Mouse (Mus musculus) liver, embryonic 11.5 days (tissue): ENCODE measurements around the gene Rad50. TPM values are rescaled to one million over a fixed set of nuclear protein-coding genes. Genes with fewer than 3 reads are reported as not detected.

Experiments used
- ATAC-seq: fragments of 200-750 bp; cut with Nextera tagmentation; replicated peaks from 2 replicates; pipeline ENCODE4 v1.8.0; 2017; ENCODE audit warnings: moderate number of reproducible peaks, mild to moderate bottlenecking, moderate TSS enrichment, moderate library complexity; ENCODE audit not compliant: low FRiP score
- DNase-seq: peaks from one replicate; pipeline ENCODE4 v3.0.0-alpha.2; 2017; ENCODE audit warnings: low spot score
- H3K27ac ChIP-seq: fragments of 300-500 bp; sonication (generic); 2 replicates; pipeline ENCODE4 v1.5.1; 2014; ENCODE audit warnings: mild to moderate bottlenecking, low read depth, low read length, control low read depth
- H3K27me3 ChIP-seq: fragments of 300-500 bp; sonication (generic); replicated peaks from 2 replicates; pipeline ENCODE4 v1.6.1; 2014; ENCODE audit warnings: low read length, mixed read lengths; ENCODE audit not compliant: control insufficient read depth, insufficient read depth
- H3K36me3 ChIP-seq: fragments of 300-500 bp; sonication (generic); 2 replicates; pipeline ENCODE4 v1.6.1; 2014; ENCODE audit warnings: mild to moderate bottlenecking, low read length, moderate library complexity, mixed read lengths; ENCODE audit not compliant: control insufficient read depth, insufficient read depth
- H3K4me1 ChIP-seq: fragments of 300-500 bp; sonication (generic); replicated peaks from 2 replicates; pipeline ENCODE4 v1.6.1; 2014; ENCODE audit warnings: low read length, mixed read lengths; ENCODE audit not compliant: control insufficient read depth, insufficient read depth
- H3K4me2 ChIP-seq: fragments of 300-500 bp; sonication (generic); 2 replicates; pipeline ENCODE4 v1.6.1; 2014; ENCODE audit warnings: mild to moderate bottlenecking, control low read depth, moderate library complexity
- H3K4me3 ChIP-seq: fragments of 300-500 bp; sonication (generic); 2 replicates; pipeline ENCODE4 v1.5.1; 2014; ENCODE audit warnings: low read depth, low read length, control low read depth
- H3K9ac ChIP-seq: fragments of 300-500 bp; sonication (generic); 2 replicates; pipeline ENCODE4 v1.6.1; 2014; ENCODE audit warnings: low read depth, low read length, control low read depth
- H3K9me3 ChIP-seq: fragments of 300-500 bp; sonication (generic); 2 replicates; pipeline ENCODE4 v1.6.1; 2016; ENCODE audit warnings: low read length, inconsistent platforms, mixed read lengths; ENCODE audit not compliant: control insufficient read depth
- WGBS: fragments of 180-500 bp; shearing (Covaris S2); extraction: QIAGEN DNeasy Blood & Tissue Kit; methylation state at CpG from one replicate; pipeline ENCODE4 v1.1.7; 2014; 5-methylcytosine and 5-hydroxymethylcytosine counted together
- polyA plus RNA-seq: library from polyadenylated mRNA; unstranded; fragments of >200 nt; fragmentation: Nextera tagmentation; extraction: Ambion mirVana; gene quantifications from 2 replicates; pipeline ENCODE4 v1.2.1, GENCODE M21; 2014

The Rad50 gene
- polyA plus RNA-seq, 1 experiment from 2014 or later: 36.4 TPM

DNA sequence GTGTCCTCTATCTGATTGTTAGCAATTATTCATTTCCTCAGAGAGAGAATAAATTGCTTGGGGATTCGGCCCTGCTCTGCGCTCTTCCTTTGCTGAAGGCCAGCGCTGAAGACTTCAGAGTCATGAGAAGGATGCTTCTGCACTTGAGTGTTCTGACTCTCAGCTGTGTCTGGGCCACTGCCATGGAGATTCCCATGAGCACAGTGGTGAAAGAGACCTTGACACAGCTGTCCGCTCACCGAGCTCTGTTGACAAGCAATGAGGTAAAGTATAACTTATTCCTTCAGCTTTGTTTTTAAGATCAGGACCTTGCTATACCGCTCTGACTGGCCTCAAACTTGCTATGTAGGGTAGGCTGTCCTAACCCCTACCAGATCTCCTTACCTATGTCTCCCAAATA lies 13.6 kb upstream of the Rad50 start, which contains the start of gene Il5:
Il5 (plus strand) TSS at position 80 of the 400 bp plus-strand sequence.
- DNase-seq (no peak), ATAC-seq (no peak)
- no peaks in the 10 kb centered on the region for H3K9me3 ChIP-seq
- H3K4me1 ChIP-seq: no peaks in the 10 kb centered on the region
- no peaks in the 10 kb centered on the region for H3K27me3 ChIP-seq
- no peaks in the 10 kb centered on the region for H3K36me3 ChIP-seq
- no peak within 1 kb of the TSS for H3K4me3 ChIP-seq
- WGBS: 83% methylated on average over 6 of the region's 6 CpGs
- H3K4me2 ChIP-seq: no peak within 1 kb of the TSS
- H3K9ac ChIP-seq: no peak within 1 kb of the TSS
- no peak within 1 kb of the TSS for H3K27ac ChIP-seq

GRCm38 (mm10) chr11:53719701-53720100 lies 12.6 kb upstream of the Rad50 start:
- peaks cover 3% of the 10 kb centered on the region; the same call in 1 of the 2 replicates for H3K27me3 ChIP-seq
- 63% methylated on average over 1 of the region's 1 CpGs for WGBS
- no peak overlapping the region for H3K4me3 ChIP-seq
- ATAC-seq (no peak), DNase-seq (no peak)
- no peaks in the 10 kb centered on the region for H3K36me3 ChIP-seq
- no peak overlapping the region for H3K9ac ChIP-seq
- H3K27ac ChIP-seq: no peak overlapping the region
- H3K4me1 ChIP-seq: no peaks in the 10 kb centered on the region
- no peak overlapping the region for H3K4me2 ChIP-seq
- H3K9me3 ChIP-seq: no peaks in the 10 kb centered on the region

- Histone ChIP-seq H3K36me3 (peaks cover 2% of the 10 kb centered on the region; the same call in 1 of the 2 replicates), H3K27ac (peak overlapping the region; percentile 76), H3K4me2 (peak overlapping the region; percentile 76), H3K9ac (peak overlapping the region; percentile 80), H3K27me3 (no peaks in the 10 kb centered on the region), H3K4me3 (peak overlapping the region; percentile 87), H3K9me3 (no peaks in the 10 kb centered on the region), H3K4me1 (no peaks in the 10 kb centered on the region; the same call in 1 of the 2 replicates)
- ATAC-seq (no peak), DNase-seq (no peak)
- WGBS: 73% methylated on average over 3 of the region's 3 CpGs
Observed at GRCm38 (mm10) chr11:53707718-53708009, 545 bp upstream of the Rad50 start.

DNA sequence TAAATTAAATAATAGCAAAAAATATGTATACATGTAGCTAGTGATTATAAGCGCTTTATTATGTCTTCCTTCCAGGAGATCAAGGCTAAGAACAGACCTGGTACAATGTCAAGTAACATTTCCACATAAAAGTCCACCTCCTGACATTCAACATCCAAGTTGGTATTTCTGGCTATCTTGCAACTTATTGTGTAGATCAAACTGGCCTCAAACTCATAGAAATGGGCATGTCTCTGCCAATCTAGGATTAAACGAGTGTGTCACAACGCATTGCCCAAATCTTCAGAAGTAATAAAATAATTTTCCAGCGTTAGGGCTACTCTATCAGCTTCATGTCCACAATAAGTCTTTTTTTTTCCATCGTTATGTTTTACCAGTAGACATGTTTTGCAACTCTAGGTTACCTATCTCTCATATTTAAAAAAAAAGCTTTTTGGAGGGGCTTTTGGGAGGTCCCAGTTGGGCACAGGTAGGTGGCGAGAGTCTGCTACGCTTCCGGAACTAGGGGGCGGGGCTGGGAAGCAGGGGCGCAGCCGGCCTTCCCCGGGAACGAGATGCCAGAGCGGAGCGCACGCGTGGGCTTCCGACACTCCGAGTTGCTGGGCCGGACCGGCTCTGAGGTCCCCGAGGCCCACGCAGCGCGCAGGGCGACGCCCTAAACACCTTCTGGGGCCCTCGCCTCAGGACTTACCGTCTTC lies 734 bp downstream of the Rad50 start:
- DNase-seq: peak; percentile 69
- ATAC-seq: peak; percentile 68
- Histone ChIP-seq H3K27me3 (no peaks in the 10 kb centered on the region), H3K4me2 (peak overlapping the region; percentile 76), H3K36me3 (peaks cover 2% of the 10 kb centered on the region; the same call in 1 of the 2 replicates), H3K27ac (peak overlapping the region; percentile 76), H3K9me3 (no peaks in the 10 kb centered on the region), H3K9ac (peak overlapping the region; percentile 80), H3K4me1 (no peaks in the 10 kb centered on the region; the same call in 1 of the 2 replicates), H3K4me3 (peak overlapping the region; percentile 87)
- 6% methylated on average over 29 of the region's 29 CpGs for WGBS

GRCm38 (mm10) chr11:53699351-53699750 lies 7.8 kb downstream of the Rad50 start:
- Histone ChIP-seq H3K36me3 (peaks cover 28% of the 10 kb centered on the region), H3K4me2 (no peak overlapping the region), H3K4me3 (no peak overlapping the region), H3K27ac (no peak overlapping the region), H3K9me3 (no peaks in the 10 kb centered on the region), H3K9ac (no peak overlapping the region), H3K4me1 (no peaks in the 10 kb centered on the region), H3K27me3 (no peaks in the 10 kb centered on the region)
- DNase-seq (no peak), ATAC-seq (no peak)
- 89% methylated on average over 4 of the region's 4 CpGs for WGBS

DNA sequence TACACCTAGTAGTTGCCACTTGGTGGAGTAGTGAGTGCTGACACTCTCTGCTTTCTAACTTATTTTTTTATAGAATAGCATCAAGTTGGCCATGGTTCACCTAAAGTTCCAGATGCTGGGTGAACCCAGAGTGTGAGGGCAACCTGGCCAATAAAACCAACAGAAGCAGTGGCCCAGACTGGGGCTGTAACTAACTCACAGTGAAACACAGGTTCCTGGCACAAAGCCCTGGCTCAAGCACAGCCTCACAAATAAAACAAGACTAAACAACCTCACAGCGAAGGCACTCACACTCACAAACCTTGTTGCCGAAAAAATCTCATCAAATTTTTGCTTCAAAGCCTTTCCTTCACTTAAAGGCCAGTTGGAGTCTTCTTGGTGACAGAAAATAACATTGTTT lies 8.6 kb downstream of the Rad50 start:
- H3K27me3 ChIP-seq: no peaks in the 10 kb centered on the region
- no peak overlapping the region for H3K4me3 ChIP-seq
- no peak overlapping the region for H3K27ac ChIP-seq
- H3K36me3 ChIP-seq: peaks cover 28% of the 10 kb centered on the region
- no peak for ATAC-seq
- DNase-seq: no peak
- H3K4me1 ChIP-seq: no peaks in the 10 kb centered on the region
- no peak overlapping the region for H3K4me2 ChIP-seq
- no peak overlapping the region for H3K9ac ChIP-seq
- H3K9me3 ChIP-seq: no peaks in the 10 kb centered on the region
- 95% methylated on average over 2 of the region's 2 CpGs for WGBS

GRCm38 (mm10) chr11:53691979-53692378 lies 15.1 kb downstream of the Rad50 start:
- WGBS: 82% methylated on average over 10 of the region's 10 CpGs
- no peaks in the 10 kb centered on the region for H3K27me3 ChIP-seq
- no peak overlapping the region for H3K4me2 ChIP-seq
- H3K9me3 ChIP-seq: no peaks in the 10 kb centered on the region
- H3K36me3 ChIP-seq: peaks cover 19% of the 10 kb centered on the region
- H3K4me1 ChIP-seq: no peaks in the 10 kb centered on the region; the same call in 1 of the 2 replicates
- H3K9ac ChIP-seq: no peak overlapping the region
- no peak overlapping the region for H3K4me3 ChIP-seq
- DNase-seq (no peak), ATAC-seq (no peak)
- H3K27ac ChIP-seq: no peak overlapping the region

GRCm38 (mm10) chr11:53682994-53683530 lies 24.1 kb downstream of the Rad50 start:
- no peaks in the 10 kb centered on the region for H3K9me3 ChIP-seq
- H3K4me1 ChIP-seq: no peaks in the 10 kb centered on the region
- no peaks in the 10 kb centered on the region for H3K27me3 ChIP-seq
- WGBS: 83% methylated on average over 9 of the region's 9 CpGs
- H3K27ac ChIP-seq: no peak overlapping the region
- H3K36me3 ChIP-seq: peaks cover 23% of the 10 kb centered on the region; the same call in 1 of the 2 replicates
- no peak overlapping the region for H3K4me3 ChIP-seq
- H3K4me2 ChIP-seq: no peak overlapping the region
- ATAC-seq (no peak), DNase-seq (no peak)
- H3K9ac ChIP-seq: no peak overlapping the region

DNA sequence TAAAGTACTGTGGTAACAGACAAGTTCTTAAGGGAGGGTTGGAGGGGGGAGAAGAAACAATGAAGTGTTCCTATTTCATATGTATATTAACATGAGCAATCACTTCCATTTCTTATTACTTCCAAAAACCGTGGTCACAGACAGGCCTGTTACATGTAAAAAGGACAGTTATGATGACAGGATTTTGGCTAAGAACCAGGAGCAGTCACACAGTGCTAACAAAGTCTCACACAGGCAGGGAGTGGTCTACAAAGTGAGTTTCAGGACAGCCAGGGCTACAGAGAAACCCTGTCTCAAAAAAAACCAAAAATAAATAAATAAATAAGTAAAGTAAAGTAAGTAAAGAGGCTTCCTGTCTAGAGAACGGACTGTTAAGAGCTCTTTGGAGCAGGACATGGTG lies 24.9 kb downstream of the Rad50 start:
- H3K9me3 ChIP-seq: no peaks in the 10 kb centered on the region
- DNase-seq (no peak), ATAC-seq (no peak)
- no peak overlapping the region for H3K27ac ChIP-seq
- H3K36me3 ChIP-seq: peaks cover 23% of the 10 kb centered on the region; the same call in 1 of the 2 replicates
- H3K4me3 ChIP-seq: no peak overlapping the region
- H3K4me1 ChIP-seq: no peaks in the 10 kb centered on the region
- WGBS: 85% methylated on average over 2 of the region's 2 CpGs
- H3K27me3 ChIP-seq: no peaks in the 10 kb centered on the region
- H3K9ac ChIP-seq: no peak overlapping the region
- no peak overlapping the region for H3K4me2 ChIP-seq
